Mouse (Mus musculus) kidney, postnatal 4 days (tissue): ENCODE data around the gene Ddx42.

Experiments
- DNase-seq, 2 experiments: peaks; one replicate each; pipeline ENCODE4 v3.0.0; 2021; ENCODE audit warnings: mixed read lengths in 2 of 2

Gene Ddx42

DNA sequence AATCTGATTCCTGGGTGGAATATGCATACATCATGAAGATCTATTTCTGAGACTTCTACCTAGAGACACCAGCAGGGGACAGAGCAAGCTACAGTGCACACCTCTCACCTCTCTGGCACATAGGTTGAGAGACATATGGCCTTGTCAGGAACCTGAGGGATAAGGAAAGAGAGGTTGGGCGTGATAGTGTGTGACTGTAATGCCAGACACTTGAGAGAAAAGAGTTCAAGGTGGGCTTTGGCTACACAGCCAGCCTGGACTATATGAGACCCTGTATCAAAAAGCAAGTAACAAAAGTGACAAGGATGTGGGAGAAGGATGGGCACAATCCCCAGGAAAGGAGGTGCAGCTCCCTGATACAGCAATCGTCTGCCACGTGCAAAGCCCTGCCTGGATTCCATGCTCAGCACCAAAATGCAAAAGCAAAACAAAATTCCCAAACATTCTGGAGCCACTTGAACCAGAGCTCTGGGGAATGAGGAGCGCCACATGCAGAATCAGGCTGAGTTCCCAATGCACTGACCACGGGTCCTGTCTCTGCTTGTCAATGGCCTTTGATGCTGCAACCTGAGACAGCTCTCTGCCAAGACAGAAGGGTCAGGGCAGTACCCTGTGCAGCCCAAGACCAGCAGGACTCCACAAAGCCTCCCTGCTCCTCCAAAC lies 54.5 kb downstream of the Ddx42 start:
- peak; percentile 28 to 44 for DNase-seq

DNA sequence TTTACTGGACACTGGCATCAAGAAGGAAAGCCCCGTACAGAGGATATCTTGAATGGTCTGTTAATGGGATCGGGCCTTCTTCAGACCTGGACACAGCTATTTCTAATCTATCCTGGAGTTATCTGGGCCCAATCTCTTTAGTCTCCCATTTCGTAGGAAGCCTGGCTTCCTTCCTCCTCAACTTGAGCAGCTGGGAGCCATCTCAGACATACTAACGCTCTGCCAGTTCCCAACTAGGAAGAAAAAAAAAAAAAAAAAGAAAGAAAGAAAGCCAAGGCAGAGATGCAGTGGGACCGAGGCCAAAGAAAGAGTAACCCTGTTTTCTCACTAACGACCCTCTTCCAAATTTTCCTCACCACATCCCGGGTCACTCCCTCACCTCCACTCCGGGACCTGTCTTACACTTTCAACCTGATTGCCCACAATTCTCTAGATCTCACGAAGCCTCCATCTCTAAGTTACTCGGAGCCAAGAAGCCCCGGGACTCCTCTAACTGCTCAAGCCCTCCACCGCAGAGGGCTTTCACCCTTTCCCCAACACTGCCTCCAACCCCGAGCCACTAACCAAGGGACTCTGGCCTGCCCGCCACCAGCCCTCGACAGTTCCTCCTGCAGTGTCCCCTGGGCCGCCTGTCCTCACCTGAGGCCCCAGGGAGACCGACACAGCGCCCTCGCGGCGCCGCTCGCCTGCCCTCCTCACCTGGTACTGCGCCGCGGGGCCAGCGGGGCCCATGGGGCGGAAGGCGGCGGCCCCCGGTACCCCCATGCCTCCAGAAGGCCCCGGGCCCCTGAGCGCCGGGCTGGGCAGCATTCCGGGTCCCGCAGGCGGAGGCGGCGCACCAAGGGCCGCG lies 55.3 kb downstream of the Ddx42 start:
- DNase-seq = peak; percentile 64 to 77

DNA sequence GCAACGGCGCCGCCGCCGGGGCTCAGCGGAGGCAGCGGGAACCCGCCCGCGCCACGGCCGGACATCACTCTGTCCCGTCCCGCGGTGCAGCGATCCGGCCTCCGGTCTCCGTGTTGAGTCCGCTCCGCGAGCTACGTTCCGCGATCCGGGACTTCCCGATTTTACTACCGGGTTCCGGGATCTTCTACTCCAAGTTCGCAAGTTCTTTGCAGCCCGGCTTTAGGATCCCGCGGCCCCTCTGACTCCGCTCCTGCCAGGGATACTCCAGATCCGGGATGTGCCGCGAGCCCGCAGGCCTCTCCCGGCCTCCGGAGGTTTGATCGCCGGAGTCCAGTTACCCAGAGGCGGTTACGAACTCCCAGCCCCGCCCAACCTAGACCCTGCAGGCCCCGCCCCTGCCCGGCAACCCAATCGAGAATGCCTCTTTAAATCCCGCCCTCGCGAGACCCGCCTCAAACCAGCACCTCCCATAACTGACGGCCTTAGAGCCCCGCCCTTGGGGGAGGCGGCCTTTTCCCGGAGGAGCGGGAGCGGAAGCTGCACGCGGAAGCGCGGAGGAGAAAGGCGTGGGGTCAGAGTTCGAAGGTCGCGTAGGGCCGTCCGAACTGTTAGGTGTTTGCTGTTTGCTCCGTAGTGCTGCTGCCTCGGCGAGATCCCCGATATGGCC lies 56.1 kb downstream of the Ddx42 start, which contains the start of gene Smarcd2:
TSS of gene Smarcd2 (minus strand) at position 329 of the 667 bp plus-strand sequence.
- peak; percentile 99 to 100 for DNase-seq

GRCm38 (mm10) chr11:106273311-106273684 lies 56.6 kb downstream of the Ddx42 start:
- no peak for DNase-seq

DNA sequence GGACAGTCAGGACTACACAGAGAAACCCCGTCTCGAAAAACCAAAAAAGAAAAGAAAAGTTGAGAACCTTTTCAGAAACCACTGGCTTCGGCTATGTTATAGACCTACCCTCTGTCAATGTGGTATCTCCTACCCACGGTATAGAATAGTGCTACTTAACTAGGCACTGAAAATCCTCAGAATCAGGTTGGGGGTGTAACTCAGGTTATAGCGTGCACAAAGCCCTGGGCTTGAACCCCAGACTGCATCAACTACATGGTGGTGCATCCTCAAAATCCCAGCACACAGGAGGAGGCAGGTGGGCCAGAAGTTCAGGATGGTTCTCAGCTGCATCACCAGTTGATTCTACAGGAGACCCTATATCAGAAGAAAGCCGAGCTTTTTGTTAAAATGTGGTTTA lies 57.1 kb downstream of the Ddx42 start:
- DNase-seq = no peak

- DNase-seq = no peak
Observed at GRCm38 (mm10) chr11:106274374-106274773, 57.6 kb downstream of the Ddx42 start.

- peak; percentile 50 to 70 for DNase-seq
Observed at GRCm38 (mm10) chr11:106274971-106275411, 58.3 kb downstream of the Ddx42 start.

- peak; percentile 96 for DNase-seq
Observed at GRCm38 (mm10) chr11:106276454-106276853, 59.7 kb downstream of the Ddx42 start, which contains the start of gene Tcam1. TSS of gene Tcam1 (plus strand) at chr11:106276672.

GRCm38 (mm10) chr11:106282452-106282851 lies 65.7 kb downstream of the Ddx42 start:
- DNase-seq = no peak

GRCm38 (mm10) chr11:106283371-106283770 lies 66.6 kb downstream of the Ddx42 start:
- no peak for DNase-seq

- DNase-seq = no peak
Observed at GRCm38 (mm10) chr11:106284126-106284525, 67.4 kb downstream of the Ddx42 start.

GRCm38 (mm10) chr11:106286206-106286605 lies 69.5 kb downstream of the Ddx42 start:
- no peak for DNase-seq

DNA sequence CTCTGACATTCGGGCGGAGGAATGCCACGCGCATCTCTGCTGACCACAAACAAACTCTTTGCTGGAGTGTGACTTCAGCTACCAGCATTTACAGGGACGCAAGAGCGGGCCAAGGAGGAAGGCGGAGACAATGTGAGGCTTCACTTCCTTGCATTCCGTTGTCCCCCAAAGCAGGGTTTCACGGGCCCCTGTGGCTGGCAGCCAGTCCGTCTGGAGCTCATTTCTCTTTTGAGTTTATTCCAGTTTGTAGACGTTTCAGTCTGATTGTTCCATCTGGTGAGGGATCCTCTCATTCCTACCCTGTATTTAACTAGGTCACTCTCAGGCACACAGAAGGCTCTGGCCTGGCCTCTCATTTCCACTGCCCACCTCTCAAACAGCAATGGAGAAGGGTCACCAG lies 70.3 kb downstream of the Ddx42 start:
- no peak for DNase-seq

GRCm38 (mm10) chr11:106289369-106289768 lies 72.6 kb downstream of the Ddx42 start:
- peak; percentile 80 to 89 for DNase-seq

- DNase-seq = no peak
Observed at GRCm38 (mm10) chr11:106290376-106290775, 73.7 kb downstream of the Ddx42 start.

DNA sequence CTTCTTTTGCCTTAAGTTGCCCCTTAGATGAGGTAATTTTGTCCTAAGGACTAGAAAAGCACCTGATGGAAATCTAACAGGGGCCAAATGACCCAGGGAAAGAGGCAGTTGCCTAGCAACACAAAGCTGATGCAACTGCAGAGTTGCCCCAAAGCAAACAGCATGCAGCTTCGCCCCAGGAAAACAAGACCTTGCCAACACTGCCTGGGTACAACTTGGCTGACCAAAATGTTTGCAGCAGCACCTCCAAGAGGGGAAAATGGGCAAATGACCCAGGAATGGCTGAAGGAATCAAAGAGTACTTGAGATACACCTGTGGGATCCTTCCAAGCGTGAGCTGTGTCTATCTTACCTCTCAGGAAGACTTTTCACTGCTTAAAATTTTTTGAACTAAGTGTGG lies 75.1 kb downstream of the Ddx42 start:
- no peak for DNase-seq
